Mouse (Mus musculus) CH12.LX (cell line): ENCODE measurements around the gene Ildr1. TPM values are rescaled to one million over a fixed set of nuclear protein-coding genes. Genes with fewer than 3 reads are reported as not detected.

Source experiments
- DNase-seq: peaks from one replicate; pipeline ENCODE4 v3.0.0-alpha.2; 2013; ENCODE audit errors: extremely low read depth
- H3K27ac ChIP-seq: 2 replicates; pipeline ENCODE4 v1.5.1; 2012; ENCODE audit warnings: low read depth, mild to moderate bottlenecking, control low read depth, moderate library complexity; ENCODE audit not compliant: insufficient read depth
- H3K27me3 ChIP-seq: replicated peaks from 2 replicates; pipeline ENCODE3; 2012; ENCODE audit warnings: inconsistent platforms
- H3K36me3 ChIP-seq, 2 experiments: replicated peaks in 1 of 2; 2 replicates each; pipeline versions ENCODE3 to v1.6.1; 2012; ENCODE audit warnings: inconsistent platforms in 1 of 2, low read length in 1 of 2, mild to moderate bottlenecking in 1 of 2, mixed read lengths in 1 of 2, moderate library complexity in 1 of 2; ENCODE audit not compliant: control insufficient read depth in 1 of 2, insufficient read depth in 1 of 2
- H3K4me1 ChIP-seq, 2 experiments: 2 replicates each; pipeline ENCODE4 v1.6.1; 2012; ENCODE audit warnings: inconsistent platforms in 1 of 2, moderate library complexity in 1 of 2; ENCODE audit not compliant: insufficient read depth in 2 of 2, control insufficient read depth in 1 of 2
- H3K4me2 ChIP-seq: 2 replicates; pipeline ENCODE4 v1.6.1; 2012; ENCODE audit warnings: low read depth, mild to moderate bottlenecking, control low read depth; ENCODE audit not compliant: poor library complexity, insufficient read depth, severe bottlenecking
- H3K4me3 ChIP-seq, 3 experiments: fragments of 150-350 bp in 1 of 3; sonication (generic) in 1 of 3; replicated peaks in 1 of 3; 2 replicates each; pipeline versions ENCODE3 to v1.5.1; 2011 to 2012; ENCODE audit warnings: low read depth in 2 of 3, low read length in 2 of 3, mild to moderate bottlenecking in 2 of 3, moderate library complexity in 2 of 3, control low read depth in 1 of 3, improper control_type of control experiment in 1 of 3, inconsistent platforms in 1 of 3, mixed read lengths in 1 of 3; ENCODE audit not compliant: poor library complexity in 1 of 3
- H3K79me2 ChIP-seq: replicated peaks from 2 replicates; pipeline ENCODE4 v1.6.1; 2012; ENCODE audit warnings: mild to moderate bottlenecking, moderate library complexity; ENCODE audit not compliant: control insufficient read depth, poor library complexity, insufficient read depth, severe bottlenecking; ENCODE audit errors: extremely low read depth
- H3K9ac ChIP-seq: 2 replicates; pipeline ENCODE4 v1.6.1; 2012; ENCODE audit warnings: low read depth, mild to moderate bottlenecking, control low read depth, moderate library complexity; ENCODE audit not compliant: insufficient read depth
- H3K9me3 ChIP-seq: replicated peaks from 2 replicates; pipeline ENCODE3; 2012; ENCODE audit warnings: low read length, inconsistent platforms, mixed read lengths
- BHLHE40 ChIP-seq: IDR thresholded peaks from 2 replicates; pipeline ENCODE4 v1.6.1; 2011; ENCODE audit warnings: mild to moderate bottlenecking, low read depth, low read length, improper control_type of control experiment
- CHD2 ChIP-seq: IDR thresholded peaks from 2 replicates; pipeline ENCODE4 v1.6.1; 2011; ENCODE audit warnings: low read length, improper control_type of control experiment
- E2F4 ChIP-seq: IDR thresholded peaks from 2 replicates; pipeline ENCODE4 v1.6.1; 2011; ENCODE audit warnings: low read depth, low read length, improper control_type of control experiment; ENCODE audit not compliant: insufficient replicate concordance
- GABPA ChIP-seq: IDR thresholded peaks from 2 replicates; pipeline ENCODE4 v1.6.1; 2012; ENCODE audit warnings: low read depth, low read length, improper control_type of control experiment, inconsistent platforms; ENCODE audit not compliant: insufficient replicate concordance
- JUN ChIP-seq: IDR thresholded peaks from 2 replicates; pipeline ENCODE4 v1.6.1; 2011; ENCODE audit warnings: low read depth, mild to moderate bottlenecking, low read length, improper control_type of control experiment, moderate library complexity; ENCODE audit not compliant: insufficient read depth
- JUND ChIP-seq: conservative IDR thresholded peaks from 2 replicates; pipeline ENCODE4 v1.6.1; 2011; ENCODE audit warnings: low read depth, low read length, improper control_type of control experiment
- MAX ChIP-seq: IDR thresholded peaks from 2 replicates; pipeline ENCODE4 v1.6.1; 2011; ENCODE audit warnings: low read length, improper control_type of control experiment
- MXI1 ChIP-seq: IDR thresholded peaks from 2 replicates; pipeline ENCODE4 v1.6.1; 2011; ENCODE audit warnings: mild to moderate bottlenecking, low read depth, low read length, improper control_type of control experiment
- PAX5 ChIP-seq: IDR thresholded peaks from 2 replicates; pipeline ENCODE4 v1.6.1; 2012; ENCODE audit warnings: low read length, inconsistent platforms, mixed read lengths
- POLR2AphosphoS2 ChIP-seq: IDR thresholded peaks from 2 replicates; pipeline ENCODE4 v1.6.1; 2011; ENCODE audit warnings: low read depth, low read length, improper control_type of control experiment
- RAD21 ChIP-seq: IDR thresholded peaks from 2 replicates; pipeline ENCODE4 v1.6.1; 2011; ENCODE audit warnings: low read depth, mild to moderate bottlenecking, low read length, improper control_type of control experiment, moderate library complexity
- RCOR1 ChIP-seq: conservative IDR thresholded peaks from 2 replicates; pipeline ENCODE4 v1.6.1; 2012; ENCODE audit warnings: low read depth, mild to moderate bottlenecking, inconsistent platforms, low read length, improper control_type of control experiment
- SIN3A ChIP-seq: IDR thresholded peaks from 2 replicates; pipeline ENCODE4 v1.6.1; 2012; ENCODE audit warnings: low read length, improper control_type of control experiment, inconsistent platforms
- SMC3 ChIP-seq: IDR thresholded peaks from 2 replicates; pipeline ENCODE4 v1.6.1; 2011; ENCODE audit warnings: low read depth, low read length, improper control_type of control experiment
- TCF12 ChIP-seq: IDR thresholded peaks from 2 replicates; pipeline ENCODE4 v1.6.1; 2014; ENCODE audit warnings: low read depth, mild to moderate bottlenecking, inconsistent platforms, low read length, improper control_type of control experiment
- USF1 ChIP-seq: IDR thresholded peaks from 2 replicates; pipeline ENCODE4 v1.6.1; 2014; ENCODE audit warnings: low read depth, mild to moderate bottlenecking, inconsistent platforms, low read length, improper control_type of control experiment
- ZMIZ1 ChIP-seq: IDR thresholded peaks from 2 replicates; pipeline ENCODE4 v1.6.1; 2012; ENCODE audit warnings: low read depth, mild to moderate bottlenecking, inconsistent platforms, low read length, improper control_type of control experiment
- dilution Hi-C: fragments of 300-500 bp; cut with MboI; formaldehyde crosslinking; loops from 2 replicates; pipeline ENCODE4 v1.14.3; 2020; ENCODE audit warnings: low sequenced_read_pairs; ENCODE audit not compliant: extremely low pct_unique_long_range_greater_than_20kb, extremely low pct_ligation_motif_present
- in situ Hi-C: fragments of 300-500 bp; cut with MboI; formaldehyde crosslinking; loops from 3 replicates; pipeline ENCODE4 v1.14.3; 2019; ENCODE audit warnings: low sequenced_read_pairs, low pct_ligation_motif_present, low pct_unique_long_range_greater_than_20kb, mixed read lengths
- polyA plus RNA-seq: library from polyadenylated mRNA; unstranded; fragments of >175 nt; gene quantifications from 2 replicates; pipeline ENCODE4 v1.2.1, GENCODE M21; 2012; ENCODE audit warnings: low read depth; ENCODE audit not compliant: insufficient read length
- total RNA-seq, 2 experiments: library from RNA; depleted of rRNA; stranded (reverse); fragments of 300-350 nt in 1 of 2; fragments of >200 nt in 1 of 2; gene quantifications; 2 replicates each; pipeline ENCODE4 v1.2.3; 2012 to 2014

The Ildr1 gene
- total RNA-seq (2012; rRNA removed) = 0.34 and 0.76 TPM in 2 replicates
- 0.34 and 0.80 TPM in 2 replicates for total RNA-seq (2014; rRNA removed)
- polyA plus RNA-seq = 0.81 and 1.1 TPM in 2 replicates

DNA sequence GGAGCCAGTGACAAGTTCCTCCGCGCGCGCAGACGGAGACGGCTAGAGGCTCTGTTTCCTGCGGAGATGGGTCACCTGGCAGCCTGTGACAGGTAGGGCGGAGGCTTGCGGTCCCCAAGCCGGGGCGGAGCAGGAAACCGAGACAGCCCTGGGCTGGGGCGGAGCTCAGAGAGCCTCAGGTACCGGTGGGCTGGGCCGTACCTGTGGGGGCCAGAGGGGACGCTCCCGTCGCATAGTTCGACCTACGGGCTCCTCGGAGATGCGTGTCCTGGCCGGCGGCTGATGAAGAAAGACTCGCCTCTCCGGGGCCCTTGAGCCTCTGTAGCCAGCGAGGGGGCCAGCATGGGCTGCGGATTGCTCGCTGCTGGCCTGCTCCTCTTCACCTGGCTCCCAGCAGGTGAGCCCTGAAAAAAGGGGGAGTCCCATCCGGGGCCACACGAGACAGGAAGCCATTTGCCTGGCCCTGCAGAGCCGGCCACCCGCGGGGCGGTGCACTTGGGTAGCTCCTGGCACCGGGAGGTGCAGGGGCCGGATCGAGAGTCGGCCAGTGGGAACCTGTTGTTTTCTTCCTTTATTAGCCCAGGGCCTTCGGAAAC lies at the start of gene Ildr1:
TSS of gene Ildr1 (plus strand) at position 161 of the 596 bp plus-strand sequence.
- peaks cover 4% of the 10 kb centered on the region for H3K9me3 ChIP-seq
- H3K4me2 ChIP-seq = no peak within 1 kb of the TSS
- in situ Hi-C loops = no loop called here
- H3K9ac ChIP-seq = no peak within 1 kb of the TSS
- peaks cover 24 to 64% of the 10 kb centered on the region in 2 experiments for H3K4me1 ChIP-seq
- DNase-seq = no peak
- no peak within 1 kb of the TSS for H3K4me3 ChIP-seq
- TF ChIP-seq SIN3A (no peak), USF1 (no peak), RAD21 (no peak), GABPA (no peak), POLR2AphosphoS2 (no peak), JUN (no peak), CHD2 (no peak), TCF12 (no peak), JUND (no peak), MXI1 (no peak), PAX5 (no peak)
- TF ChIP-seq, all 38 proteins: peak for 0
- H3K27me3 ChIP-seq = no peaks in the 10 kb centered on the region
- H3K27ac ChIP-seq = no peak within 1 kb of the TSS
- H3K36me3 ChIP-seq = no peaks in the 10 kb centered on the region
- dilution Hi-C loops = no loop called here
- no peaks in the 10 kb centered on the region for H3K79me2 ChIP-seq

DNA sequence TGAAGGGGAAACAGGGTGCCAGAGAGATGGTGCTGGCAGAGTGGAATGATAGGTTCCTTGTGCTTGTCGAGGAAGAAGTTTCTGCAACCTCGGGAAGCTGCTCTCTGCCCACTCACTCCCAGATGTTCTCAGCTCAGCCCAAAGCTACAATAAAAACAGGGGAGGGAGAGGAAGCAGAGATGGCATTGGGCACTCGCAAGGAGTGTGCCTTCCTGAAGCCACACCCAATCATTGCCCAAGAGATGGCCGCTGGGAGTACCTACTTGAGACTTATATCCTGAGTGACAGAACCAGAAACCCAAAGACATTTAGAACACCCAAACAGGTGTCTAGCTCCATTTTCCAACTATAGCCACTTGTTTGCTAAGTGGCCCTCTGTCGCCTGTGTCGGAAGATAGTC lies 48.7 kb upstream of the Ildr1 start:
- no peaks in the 10 kb centered on the region for H3K27me3 ChIP-seq
- dilution Hi-C loops (no loop called here), in situ Hi-C loops (no loop called here)
- H3K36me3 ChIP-seq = peaks cover 0 to 18% of the 10 kb centered on the region in 2 experiments
- peaks cover 4% of the 10 kb centered on the region for H3K9me3 ChIP-seq
- DNase-seq = no peak
- H3K4me1 ChIP-seq = peaks cover 11 to 58% of the 10 kb centered on the region in 2 experiments
- H3K9ac ChIP-seq = no peak overlapping the region
- no peak overlapping the region for H3K27ac ChIP-seq
- no peak for TF ChIP-seq TCF12
- TF ChIP-seq BHLHE40 = no peak
- no peak for TF ChIP-seq MAX
- no peak for TF ChIP-seq JUN
- no peak for TF ChIP-seq SMC3
- TF ChIP-seq RCOR1 = no peak
- TF ChIP-seq E2F4 = no peak
- TF ChIP-seq MXI1 = no peak
- no peak for TF ChIP-seq RAD21
- no peak for TF ChIP-seq JUND
- no peak for TF ChIP-seq ZMIZ1
- peaks cover 11% of the 10 kb centered on the region for H3K79me2 ChIP-seq
- no peak overlapping the region for H3K4me2 ChIP-seq
- no peak overlapping the region for H3K4me3 ChIP-seq
